Mouse (Mus musculus) myocyte (in vitro differentiated cells): Measurements from ENCODE around the gene Galnt7. TPM values are rescaled to one million over a fixed set of nuclear protein-coding genes. Genes with fewer than 3 reads are reported as not detected.
A peak's percentile ranks its signal among the peaks of the same experiment; 100 is the strongest.

Experiments used
- H3K27me3 ChIP-seq: one replicate; pipeline ENCODE4 v1.6.1; 2011; ENCODE audit not compliant: control insufficient read depth, insufficient read depth, insufficient read length
- H3K36me3 ChIP-seq: one replicate; pipeline ENCODE4 v1.6.1; 2011; ENCODE audit not compliant: control insufficient read depth, insufficient read depth
- H3K4me2 ChIP-seq: one replicate; pipeline ENCODE4 v1.6.1; 2011; ENCODE audit warnings: low read depth, control low read depth
- H3K4me3 ChIP-seq: one replicate; pipeline ENCODE4 v1.5.1; 2011; ENCODE audit warnings: mild to moderate bottlenecking, control low read depth, moderate library complexity
- H3K79me2 ChIP-seq: one replicate; pipeline ENCODE4 v1.6.1; 2011; ENCODE audit not compliant: control insufficient read depth, insufficient read depth
- H3ac ChIP-seq: one replicate; pipeline ENCODE4 v1.6.1; 2011; ENCODE audit not compliant: control insufficient read depth, insufficient read length
- CEBPB ChIP-seq: IDR thresholded peaks from 2 replicates; pipeline ENCODE4 v1.6.1; 2011; ENCODE audit warnings: mild to moderate bottlenecking, moderate library complexity; ENCODE audit not compliant: poor library complexity, insufficient read depth, severe bottlenecking
- E2F4 ChIP-seq: IDR thresholded peaks from one replicate; pipeline ENCODE4 v1.6.1; 2011; ENCODE audit warnings: mild to moderate bottlenecking, control low read depth, moderate library complexity; ENCODE audit not compliant: insufficient read depth
- MAX ChIP-seq: IDR thresholded peaks from one replicate; pipeline ENCODE4 v1.6.1; 2011; ENCODE audit warnings: low read depth, mild to moderate bottlenecking, control low read depth
- MYOD1 ChIP-seq, 3 experiments: IDR thresholded peaks; one replicate each; pipeline ENCODE4 v1.6.1; 2011; ENCODE audit warnings: control low read depth in 2 of 3, low read depth in 2 of 3, mild to moderate bottlenecking in 2 of 3, moderate library complexity in 1 of 3; ENCODE audit not compliant: insufficient read length in 2 of 3, control insufficient read depth in 1 of 3
- MYOG ChIP-seq, 3 experiments: IDR thresholded peaks; one replicate each; pipeline ENCODE4 v1.6.1; 2011; ENCODE audit warnings: control low read depth in 2 of 3, low read depth in 2 of 3, mild to moderate bottlenecking in 2 of 3; ENCODE audit not compliant: insufficient read length in 2 of 3, control insufficient read depth in 1 of 3, insufficient read depth in 1 of 3
- POLR2A ChIP-seq: IDR thresholded peaks from one replicate; pipeline ENCODE4 v1.6.1; 2011; ENCODE audit warnings: low read depth, mild to moderate bottlenecking, control low read depth, moderate library complexity; ENCODE audit not compliant: insufficient read length
- POLR2AphosphoS2 ChIP-seq: IDR thresholded peaks from one replicate; pipeline ENCODE4 v1.6.1; 2011; ENCODE audit warnings: low read depth, control low read depth; ENCODE audit not compliant: insufficient read length
- REST ChIP-seq: IDR thresholded peaks from one replicate; pipeline ENCODE4 v1.6.1; 2011; ENCODE audit warnings: mild to moderate bottlenecking, control low read depth, moderate library complexity; ENCODE audit not compliant: insufficient read depth, insufficient read length
- SRF ChIP-seq: IDR thresholded peaks from one replicate; pipeline ENCODE4 v1.6.1; 2011; ENCODE audit warnings: low read depth; ENCODE audit not compliant: control insufficient read depth, insufficient read length
- TCF12 ChIP-seq: IDR thresholded peaks from one replicate; pipeline ENCODE4 v1.6.1; 2011; ENCODE audit warnings: mild to moderate bottlenecking, control low read depth; ENCODE audit not compliant: poor library complexity, insufficient read depth, severe bottlenecking
- TCF3 ChIP-seq: IDR thresholded peaks from one replicate; pipeline ENCODE4 v1.6.1; 2011; ENCODE audit warnings: low read depth, control low read depth; ENCODE audit not compliant: insufficient read length
- USF1 ChIP-seq: IDR thresholded peaks from one replicate; pipeline ENCODE4 v1.6.1; 2011; ENCODE audit warnings: low read depth, mild to moderate bottlenecking, control low read depth, moderate library complexity
- polyA plus RNA-seq: library from polyadenylated mRNA; unstranded; fragments of >200 nt; fragmentation: generic; extraction: Trizol; gene quantifications from one replicate; pipeline ENCODE4 v1.2.1, GENCODE M21; 2012; ENCODE audit warnings: missing spikeins

Gene Galnt7
- polyA plus RNA-seq, 1 experiment: 3.1 TPM

DNA sequence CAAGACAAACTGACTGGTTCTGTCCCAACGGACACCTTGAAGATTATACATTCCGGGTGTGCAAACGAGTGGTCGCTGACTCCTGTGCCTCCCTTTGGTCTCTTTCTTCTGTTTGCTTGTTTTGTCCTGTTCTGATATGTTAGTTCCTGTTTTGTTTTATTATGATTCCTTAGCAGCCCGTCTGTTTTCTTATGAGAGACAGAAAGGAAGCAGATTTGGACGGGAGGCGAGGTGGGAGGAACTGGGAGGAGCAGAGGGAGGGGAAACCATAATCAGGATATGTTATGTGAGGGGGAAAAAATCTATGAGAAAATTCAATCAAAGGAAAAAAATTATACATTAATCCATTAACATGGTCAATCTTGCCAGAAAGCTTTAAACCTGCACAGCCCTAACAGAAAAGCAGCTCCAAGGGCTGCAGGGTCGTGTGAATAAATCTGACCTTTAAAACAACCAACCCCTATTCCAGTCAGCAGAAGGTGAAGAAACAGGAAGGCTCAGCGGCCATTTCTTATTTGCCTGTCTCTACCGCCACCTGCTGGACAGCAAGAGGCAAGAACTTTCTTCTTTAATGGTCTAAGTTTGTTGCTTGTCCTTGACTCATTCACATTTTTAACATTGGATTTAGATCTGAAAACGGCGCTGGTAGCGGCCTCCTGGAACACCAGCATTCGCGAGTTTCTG, 122.0 kb downstream of the Galnt7 start:
- no peaks in the 10 kb centered on the region for H3K27me3 ChIP-seq
- no peaks in the 10 kb centered on the region for H3K79me2 ChIP-seq
- H3K4me2 ChIP-seq: peak overlapping the region; percentile 46
- no peaks in the 10 kb centered on the region for H3K36me3 ChIP-seq
- H3K4me3 ChIP-seq: no peak overlapping the region
- no peak overlapping the region for H3ac ChIP-seq
- TF ChIP-seq E2F4 (no peak), TCF12 (no peak), TCF3 (no peak), MAX (no peak), MYOG (IDR thresholded peaks at IDR 0.05; ENCODE audit: control insufficient read depth in 1 of 3, insufficient read depth in 1 of 3, insufficient read length in 2 of 3, low read depth in 2 of 3) (no peak), MYOD1 (IDR thresholded peaks at IDR 0.05; ENCODE audit: control insufficient read depth in 1 of 3, insufficient read length in 2 of 3, low read depth in 2 of 3) (no peak), POLR2A (no peak), POLR2AphosphoS2 (no peak), SRF (no peak), REST (no peak), CEBPB (no peak), USF1 (no peak)

DNA sequence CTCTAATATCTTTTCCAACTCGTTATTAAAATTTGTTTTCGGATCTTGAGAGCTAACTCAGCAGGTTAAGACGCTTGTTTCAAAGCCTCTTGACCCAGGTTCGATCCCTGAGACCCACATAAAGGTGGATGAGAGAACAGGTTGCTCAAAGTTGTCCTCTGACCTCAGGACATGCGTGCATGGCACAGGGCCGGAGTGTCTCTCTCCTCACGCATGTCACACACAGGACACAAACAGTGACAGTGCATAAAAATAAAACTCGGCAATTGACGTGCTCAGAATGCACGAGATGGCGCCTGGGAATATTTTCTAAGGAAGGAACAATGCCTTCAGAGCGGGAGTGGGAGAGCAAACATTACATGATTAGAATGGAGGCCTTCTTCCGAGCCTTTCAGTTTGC, 122.6 kb downstream of the Galnt7 start:
- Histone ChIP-seq H3K36me3 (no peaks in the 10 kb centered on the region), H3ac (no peak overlapping the region), H3K79me2 (no peaks in the 10 kb centered on the region), H3K27me3 (no peaks in the 10 kb centered on the region), H3K4me3 (no peak overlapping the region), H3K4me2 (peak overlapping the region; percentile 46)
- TF ChIP-seq POLR2A (no peak), TCF12 (no peak), REST (no peak), MYOG (IDR thresholded peaks at IDR 0.05; ENCODE audit: control insufficient read depth in 1 of 3, insufficient read depth in 1 of 3, insufficient read length in 2 of 3, low read depth in 2 of 3) (no peak), SRF (no peak), POLR2AphosphoS2 (no peak), USF1 (no peak), MYOD1 (IDR thresholded peaks at IDR 0.05; ENCODE audit: control insufficient read depth in 1 of 3, insufficient read length in 2 of 3, low read depth in 2 of 3) (no peak), CEBPB (no peak)

DNA sequence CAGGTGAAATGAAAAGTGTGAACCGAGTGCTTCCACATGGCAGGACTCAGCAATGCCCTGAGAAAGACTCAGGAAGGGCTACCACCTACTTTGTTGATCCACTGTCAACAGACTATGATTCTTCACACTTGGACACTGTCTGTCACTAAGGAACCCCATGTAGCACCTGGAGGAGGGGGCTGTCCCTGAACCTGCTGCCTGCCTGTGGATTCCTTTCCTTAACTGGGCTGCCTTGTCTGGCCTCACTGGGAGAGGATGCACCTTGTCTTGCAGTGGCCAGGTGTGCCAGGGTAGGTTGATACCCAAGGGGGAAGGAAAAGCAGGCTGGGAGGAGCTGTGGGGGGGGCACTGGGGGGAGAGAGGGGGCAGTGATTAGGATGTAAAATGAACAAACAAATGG, 124.8 kb downstream of the Galnt7 start:
- no peaks in the 10 kb centered on the region for H3K27me3 ChIP-seq
- TF ChIP-seq SRF: no peak
- no peak for TF ChIP-seq TCF3
- no peak for TF ChIP-seq MAX
- TF ChIP-seq TCF12: no peak
- no peak for TF ChIP-seq MYOG (IDR thresholded peaks at IDR 0.05; ENCODE audit: control insufficient read depth in 1 of 3, insufficient read depth in 1 of 3, insufficient read length in 2 of 3, low read depth in 2 of 3)
- TF ChIP-seq POLR2A: no peak
- TF ChIP-seq REST: no peak
- TF ChIP-seq MYOD1 (IDR thresholded peaks at IDR 0.05; ENCODE audit: control insufficient read depth in 1 of 3, insufficient read length in 2 of 3, low read depth in 2 of 3): no peak
- TF ChIP-seq POLR2AphosphoS2: no peak
- no peak for TF ChIP-seq E2F4

DNA sequence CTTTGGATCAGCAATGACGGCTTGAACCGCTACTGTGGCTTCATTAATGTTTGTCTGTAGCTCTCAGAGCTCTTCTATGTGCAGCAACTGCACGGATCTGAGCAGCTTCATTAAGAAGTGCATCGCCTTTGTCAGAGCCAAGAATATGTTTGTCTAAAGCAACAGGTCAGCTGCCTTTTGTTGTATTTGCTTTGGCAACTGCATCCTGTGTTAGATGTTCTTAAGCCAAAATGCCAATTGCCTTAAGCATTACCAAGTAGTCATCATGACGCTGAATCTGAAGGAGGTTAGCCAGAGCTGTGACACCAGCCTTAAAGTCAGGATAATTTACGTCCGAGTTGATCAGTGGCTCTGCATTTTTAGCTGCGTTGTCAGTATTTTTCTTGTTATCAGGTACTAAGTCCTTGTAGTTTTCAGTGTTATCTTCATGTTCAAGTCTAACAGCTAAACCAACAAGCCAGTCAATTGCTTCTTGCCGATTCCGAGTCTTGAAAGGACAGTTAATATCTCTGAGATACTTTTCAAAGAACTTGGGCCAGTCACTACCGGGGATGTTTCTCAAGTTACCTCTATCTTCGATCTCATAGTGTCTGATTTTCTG, 132.5 kb downstream of the Galnt7 start:
- no peak overlapping the region for H3K4me2 ChIP-seq
- H3K27me3 ChIP-seq: no peaks in the 10 kb centered on the region
- TF ChIP-seq POLR2A: no peak
- TF ChIP-seq MYOG (IDR thresholded peaks at IDR 0.05; ENCODE audit: control insufficient read depth in 1 of 3, insufficient read depth in 1 of 3, insufficient read length in 2 of 3, low read depth in 2 of 3): no peak
- no peak for TF ChIP-seq REST
- TF ChIP-seq TCF3: no peak
- no peak for TF ChIP-seq MAX
- TF ChIP-seq POLR2AphosphoS2: no peak
- no peak for TF ChIP-seq CEBPB
- TF ChIP-seq E2F4: no peak
- no peak for TF ChIP-seq TCF12
- H3ac ChIP-seq: no peak overlapping the region
- H3K36me3 ChIP-seq: peaks cover 20% of the 10 kb centered on the region
- no peak overlapping the region for H3K4me3 ChIP-seq
- H3K79me2 ChIP-seq: no peaks in the 10 kb centered on the region

More for the DNA sequence above, 124.8 kb downstream of the Galnt7 start:
- Histone ChIP-seq H3K36me3 (no peaks in the 10 kb centered on the region), H3K79me2 (no peaks in the 10 kb centered on the region), H3ac (no peak overlapping the region), H3K4me2 (no peak overlapping the region), H3K4me3 (no peak overlapping the region)
